Mouse (Mus musculus): ENCODE results near the gene Sft2d1. TPM values are rescaled to one million over a fixed set of nuclear protein-coding genes. Genes with fewer than 3 reads are reported as not detected.

Gene Sft2d1
- polyA plus RNA-seq, 1 experiment from 2014 or later: 83.3 TPM

- Histone ChIP-seq H3K27ac (ENCODE audit: low read depth, low read length) (peak within 1 kb of the TSS; percentile 93), H3K9ac (ENCODE audit: low read depth, low read length) (peak within 1 kb of the TSS; percentile 89), H3K4me3 (ENCODE audit: low read depth, low read length) (peak within 1 kb of the TSS; percentile 93), H3K4me1 (replicated peaks; ENCODE audit: control insufficient read depth, insufficient read depth, low read length) (no peaks in the 10 kb centered on the region; the same call in none of the 2 replicates), H3K4me2 (peak within 1 kb of the TSS; percentile 98), H3K27me3 (replicated peaks; ENCODE audit: control insufficient read depth, insufficient read depth, low read length) (no peaks in the 10 kb centered on the region), H3K9me3 (ENCODE audit: control insufficient read depth, low read length) (no peaks in the 10 kb centered on the region), H3K36me3 (ENCODE audit: control insufficient read depth, insufficient read depth, low read length) (no peaks in the 10 kb centered on the region)
- 1% methylated on average over 34 of the region's 35 CpGs for WGBS
- DNase-seq (ENCODE audit: low spot score): peak; percentile 74
- ATAC-seq (replicated peaks; ENCODE audit: low FRiP score): peak; percentile 67
Measured at GRCm38 (mm10) chr17:8282821-8283525, 27.9 kb upstream of the Sft2d1 start, which contains the start of gene Mpc1. Mpc1 (plus strand) TSS chr17:8282904.

- Histone ChIP-seq H3K4me3 (ENCODE audit: low read depth, low read length) (peak overlapping the region; percentile 93), H3K27me3 (replicated peaks; ENCODE audit: control insufficient read depth, insufficient read depth, low read length) (no peaks in the 10 kb centered on the region), H3K36me3 (ENCODE audit: control insufficient read depth, insufficient read depth, low read length) (no peaks in the 10 kb centered on the region), H3K9me3 (ENCODE audit: control insufficient read depth, low read length) (no peaks in the 10 kb centered on the region), H3K4me1 (replicated peaks; ENCODE audit: control insufficient read depth, insufficient read depth, low read length) (no peaks in the 10 kb centered on the region; the same call in none of the 2 replicates), H3K27ac (ENCODE audit: low read depth, low read length) (peak overlapping the region; percentile 93), H3K4me2 (peak overlapping the region; percentile 98), H3K9ac (ENCODE audit: low read depth, low read length) (peak overlapping the region; percentile 89)
- peak; percentile 96 for ATAC-seq (replicated peaks; ENCODE audit: low FRiP score)
- peak; percentile 89 for DNase-seq (ENCODE audit: low spot score)
- under 1% methylated on average over 77 of the region's 77 CpGs for whole genome bisulfite sequencing
Measured at GRCm38 (mm10) chr17:8283526-8284253, 27.2 kb upstream of the Sft2d1 start.

GRCm38 (mm10) chr17:8284254-8284661 is 26.6 kb upstream of the Sft2d1 start:
- WGBS: under 1% methylated on average over 32 of the region's 32 CpGs
- DNase-seq (ENCODE audit: low spot score) (peak; percentile 56), ATAC-seq (replicated peaks; ENCODE audit: low FRiP score) (peak; percentile 43)
- no peaks in the 10 kb centered on the region for H3K36me3 ChIP-seq (ENCODE audit: control insufficient read depth, insufficient read depth, low read length)
- no peaks in the 10 kb centered on the region for H3K9me3 ChIP-seq (ENCODE audit: control insufficient read depth, low read length)
- H3K27ac ChIP-seq (ENCODE audit: low read depth, low read length): peak overlapping the region; percentile 93
- H3K4me2 ChIP-seq: peak overlapping the region; percentile 98
- peak overlapping the region; percentile 93 for H3K4me3 ChIP-seq (ENCODE audit: low read depth, low read length)
- no peaks in the 10 kb centered on the region for H3K27me3 ChIP-seq (replicated peaks; ENCODE audit: control insufficient read depth, insufficient read depth, low read length)
- peak overlapping the region; percentile 86 for H3K9ac ChIP-seq (ENCODE audit: low read depth, low read length)
- H3K4me1 ChIP-seq (replicated peaks; ENCODE audit: control insufficient read depth, insufficient read depth, low read length): no peaks in the 10 kb centered on the region; the same call in none of the 2 replicates

- peak overlapping the region; percentile 98 for H3K4me2 ChIP-seq
- no peak for DNase-seq (ENCODE audit: low spot score)
- no peaks in the 10 kb centered on the region for H3K9me3 ChIP-seq (ENCODE audit: control insufficient read depth, low read length)
- H3K9ac ChIP-seq (ENCODE audit: low read depth, low read length): peak overlapping the region; percentile 86
- H3K27me3 ChIP-seq (replicated peaks; ENCODE audit: control insufficient read depth, insufficient read depth, low read length): no peaks in the 10 kb centered on the region
- peak overlapping the region; percentile 4; the same call in 1 of the 2 replicates for H3K27ac ChIP-seq (ENCODE audit: low read depth, low read length)
- WGBS: 27% methylated on average over 8 of the region's 8 CpGs
- no peaks in the 10 kb centered on the region; the same call in none of the 2 replicates for H3K4me1 ChIP-seq (replicated peaks; ENCODE audit: control insufficient read depth, insufficient read depth, low read length)
- H3K4me3 ChIP-seq (ENCODE audit: low read depth, low read length): peak overlapping the region; percentile 93
- 0 out of 2 replicates have a peak, but pooled peaks cover 3% of the 10 kb centered on the region for H3K36me3 ChIP-seq (ENCODE audit: control insufficient read depth, insufficient read depth, low read length)
- no peak for ATAC-seq (replicated peaks; ENCODE audit: low FRiP score)
Measured at GRCm38 (mm10) chr17:8285056-8285455, 25.8 kb upstream of the Sft2d1 start.

GRCm38 (mm10) chr17:8286987-8287386 is 23.9 kb upstream of the Sft2d1 start:
- H3K27ac ChIP-seq (ENCODE audit: low read depth, low read length): no peak overlapping the region
- no peak overlapping the region for H3K4me3 ChIP-seq (ENCODE audit: low read depth, low read length)
- DNase-seq (ENCODE audit: low spot score) (no peak), ATAC-seq (replicated peaks; ENCODE audit: low FRiP score) (no peak)
- no peaks in the 10 kb centered on the region; the same call in none of the 2 replicates for H3K4me1 ChIP-seq (replicated peaks; ENCODE audit: control insufficient read depth, insufficient read depth, low read length)
- no peaks in the 10 kb centered on the region for H3K27me3 ChIP-seq (replicated peaks; ENCODE audit: control insufficient read depth, insufficient read depth, low read length)
- H3K9ac ChIP-seq (ENCODE audit: low read depth, low read length): no peak overlapping the region
- H3K4me2 ChIP-seq: no peak overlapping the region
- no peaks in the 10 kb centered on the region for H3K9me3 ChIP-seq (ENCODE audit: control insufficient read depth, low read length)
- 86% methylated on average over 4 of the region's 4 CpGs for WGBS
- H3K36me3 ChIP-seq (ENCODE audit: control insufficient read depth, insufficient read depth, low read length): 0 out of 2 replicates have a peak, but pooled peaks cover 3% of the 10 kb centered on the region

- Histone ChIP-seq H3K4me3 (ENCODE audit: low read depth, low read length) (no peak overlapping the region), H3K27ac (ENCODE audit: low read depth, low read length) (no peak overlapping the region), H3K9ac (ENCODE audit: low read depth, low read length) (no peak overlapping the region), H3K9me3 (ENCODE audit: control insufficient read depth, low read length) (no peaks in the 10 kb centered on the region), H3K4me1 (replicated peaks; ENCODE audit: control insufficient read depth, insufficient read depth, low read length) (no peaks in the 10 kb centered on the region; the same call in 1 of the 2 replicates), H3K27me3 (replicated peaks; ENCODE audit: control insufficient read depth, insufficient read depth, low read length) (no peaks in the 10 kb centered on the region), H3K36me3 (ENCODE audit: control insufficient read depth, insufficient read depth, low read length) (0 out of 2 replicates have a peak, but pooled peaks cover 3% of the 10 kb centered on the region), H3K4me2 (no peak overlapping the region)
- ATAC-seq (replicated peaks; ENCODE audit: low FRiP score) (no peak), DNase-seq (ENCODE audit: low spot score) (no peak)
- 89% methylated on average over 3 of the region's 3 CpGs for WGBS
Measured at GRCm38 (mm10) chr17:8289993-8290679, 20.8 kb upstream of the Sft2d1 start.

- H3K4me1 ChIP-seq (replicated peaks; ENCODE audit: control insufficient read depth, insufficient read depth, low read length): no peaks in the 10 kb centered on the region
- no peak for ATAC-seq (replicated peaks; ENCODE audit: low FRiP score)
- H3K27me3 ChIP-seq (replicated peaks; ENCODE audit: control insufficient read depth, insufficient read depth, low read length): no peaks in the 10 kb centered on the region
- no peak overlapping the region for H3K27ac ChIP-seq (ENCODE audit: low read depth, low read length)
- no peak overlapping the region for H3K4me3 ChIP-seq (ENCODE audit: low read depth, low read length)
- H3K4me2 ChIP-seq: no peak overlapping the region
- no peak for DNase-seq (ENCODE audit: low spot score)
- H3K9ac ChIP-seq (ENCODE audit: low read depth, low read length): no peak overlapping the region
- H3K36me3 ChIP-seq (ENCODE audit: control insufficient read depth, insufficient read depth, low read length): 0 out of 2 replicates have a peak, but pooled peaks cover 3% of the 10 kb centered on the region
- no peaks in the 10 kb centered on the region for H3K9me3 ChIP-seq (ENCODE audit: control insufficient read depth, low read length)
Measured at GRCm38 (mm10) chr17:8290736-8291135, 20.2 kb upstream of the Sft2d1 start.

GRCm38 (mm10) chr17:8295825-8296224 is 15.1 kb upstream of the Sft2d1 start:
- Histone ChIP-seq H3K4me1 (replicated peaks; ENCODE audit: control insufficient read depth, insufficient read depth, low read length) (no peaks in the 10 kb centered on the region), H3K4me3 (ENCODE audit: low read depth, low read length) (no peak overlapping the region), H3K27ac (ENCODE audit: low read depth, low read length) (no peak overlapping the region), H3K36me3 (ENCODE audit: control insufficient read depth, insufficient read depth, low read length) (no peaks in the 10 kb centered on the region), H3K9me3 (ENCODE audit: control insufficient read depth, low read length) (no peaks in the 10 kb centered on the region), H3K9ac (ENCODE audit: low read depth, low read length) (no peak overlapping the region), H3K4me2 (no peak overlapping the region), H3K27me3 (replicated peaks; ENCODE audit: control insufficient read depth, insufficient read depth, low read length) (no peaks in the 10 kb centered on the region; the same call in 1 of the 2 replicates)
- DNase-seq (ENCODE audit: low spot score) (no peak), ATAC-seq (replicated peaks; ENCODE audit: low FRiP score) (no peak)

All from liver, embryonic 11.5 days (tissue).